Mouse (Mus musculus) heart, embryonic 10.5 days (tissue): ENCODE results near the gene Ptger3. TPM values are rescaled to one million over a fixed set of nuclear protein-coding genes. Genes with fewer than 3 reads are reported as not detected.

ENCODE experiments used
- DNase-seq: peaks from one replicate; pipeline ENCODE4 v3.0.0-alpha.2; 2017; ENCODE audit warnings: low spot score
- H3K27ac ChIP-seq: fragments of 300-500 bp; sonication (generic); 2 replicates; pipeline ENCODE4 v1.5.1; 2016; ENCODE audit warnings: mild to moderate bottlenecking
- H3K27me3 ChIP-seq: fragments of 300-500 bp; sonication (generic); 2 replicates; pipeline ENCODE4 v1.6.1; 2016; ENCODE audit warnings: mild to moderate bottlenecking; ENCODE audit not compliant: poor library complexity, insufficient read depth, severe bottlenecking
- H3K36me3 ChIP-seq: fragments of 300-500 bp; sonication (generic); 2 replicates; pipeline ENCODE4 v1.6.1; 2016; ENCODE audit warnings: mild to moderate bottlenecking, moderate library complexity
- H3K4me1 ChIP-seq: fragments of 300-500 bp; sonication (generic); 2 replicates; pipeline ENCODE4 v1.6.1; 2016; ENCODE audit warnings: mild to moderate bottlenecking
- H3K4me3 ChIP-seq: fragments of 300-500 bp; sonication (generic); 2 replicates; pipeline ENCODE4 v1.5.1; 2016; ENCODE audit warnings: mild to moderate bottlenecking, moderate library complexity
- H3K9me3 ChIP-seq: fragments of 300-500 bp; sonication (generic); 2 replicates; pipeline ENCODE4 v1.6.1; 2016; ENCODE audit warnings: mild to moderate bottlenecking, moderate library complexity
- WGBS: fragments of 180-500 bp; shearing (Covaris S2); methylation state at CpG from one replicate; pipeline ENCODE4 v1.1.7; 2016; 5-methylcytosine and 5-hydroxymethylcytosine counted together
- polyA plus RNA-seq: library from polyadenylated mRNA; unstranded; fragments of >200 nt; fragmentation: Nextera tagmentation; extraction: Ambion mirVana; gene quantifications from 2 replicates; pipeline ENCODE4 v1.2.1, GENCODE M21; 2016

Ptger3 gene
- polyA plus RNA-seq, 1 experiment from 2014 or later = 4.7 TPM

- H3K9me3 ChIP-seq = no peaks in the 10 kb centered on the region
- H3K27ac ChIP-seq = no peak overlapping the region
- no peaks in the 10 kb centered on the region for H3K36me3 ChIP-seq
- no peaks in the 10 kb centered on the region for H3K4me1 ChIP-seq
- no peaks in the 10 kb centered on the region for H3K27me3 ChIP-seq
- DNase-seq = no peak
- no peak overlapping the region for H3K4me3 ChIP-seq
Measured at GRCm38 (mm10) chr3:157616949-157617348, 50.3 kb downstream of the Ptger3 start.

- Histone ChIP-seq H3K4me3 (no peak overlapping the region), H3K9me3 (no peaks in the 10 kb centered on the region), H3K4me1 (no peaks in the 10 kb centered on the region), H3K27ac (no peak overlapping the region), H3K36me3 (no peaks in the 10 kb centered on the region), H3K27me3 (no peaks in the 10 kb centered on the region)
- no peak for DNase-seq
- 78% methylated on average over 3 of the region's 3 CpGs for WGBS
Measured at GRCm38 (mm10) chr3:157627407-157627806, 60.7 kb downstream of the Ptger3 start.

GRCm38 (mm10) chr3:157630671-157631070 lies 64.0 kb downstream of the Ptger3 start:
- Histone ChIP-seq H3K27me3 (no peaks in the 10 kb centered on the region), H3K4me1 (no peaks in the 10 kb centered on the region), H3K27ac (no peak overlapping the region), H3K4me3 (no peak overlapping the region), H3K9me3 (no peaks in the 10 kb centered on the region), H3K36me3 (no peaks in the 10 kb centered on the region)
- WGBS = 53% methylated on average over 5 of the region's 5 CpGs
- DNase-seq = no peak

GRCm38 (mm10) chr3:157631383-157631782 lies 64.7 kb downstream of the Ptger3 start:
- no peaks in the 10 kb centered on the region for H3K27me3 ChIP-seq
- H3K4me3 ChIP-seq = no peak overlapping the region
- no peak for DNase-seq
- no peaks in the 10 kb centered on the region for H3K4me1 ChIP-seq
- no peak overlapping the region for H3K27ac ChIP-seq
- no peaks in the 10 kb centered on the region for H3K9me3 ChIP-seq
- H3K36me3 ChIP-seq = no peaks in the 10 kb centered on the region
- WGBS = 33% methylated on average over 2 of the region's 2 CpGs

GRCm38 (mm10) chr3:157634431-157634830 lies 67.7 kb downstream of the Ptger3 start:
- Histone ChIP-seq H3K27ac (no peak overlapping the region), H3K4me1 (no peaks in the 10 kb centered on the region), H3K27me3 (no peaks in the 10 kb centered on the region), H3K36me3 (no peaks in the 10 kb centered on the region), H3K9me3 (no peaks in the 10 kb centered on the region), H3K4me3 (no peak overlapping the region)
- DNase-seq = no peak
- WGBS = 84% methylated on average over 3 of the region's 3 CpGs

GRCm38 (mm10) chr3:157635713-157636112 lies 69.0 kb downstream of the Ptger3 start:
- Histone ChIP-seq H3K27me3 (no peaks in the 10 kb centered on the region), H3K36me3 (no peaks in the 10 kb centered on the region), H3K4me3 (no peak overlapping the region), H3K4me1 (no peaks in the 10 kb centered on the region), H3K27ac (no peak overlapping the region), H3K9me3 (no peaks in the 10 kb centered on the region)
- DNase-seq = no peak
- WGBS = 63% methylated on average over 4 of the region's 4 CpGs

GRCm38 (mm10) chr3:157636887-157637286 lies 70.2 kb downstream of the Ptger3 start:
- DNase-seq = no peak
- Histone ChIP-seq H3K4me3 (no peak overlapping the region), H3K27me3 (no peaks in the 10 kb centered on the region), H3K27ac (no peak overlapping the region), H3K9me3 (no peaks in the 10 kb centered on the region), H3K4me1 (no peaks in the 10 kb centered on the region), H3K36me3 (no peaks in the 10 kb centered on the region)

- H3K9me3 ChIP-seq = no peaks in the 10 kb centered on the region
- no peaks in the 10 kb centered on the region for H3K27me3 ChIP-seq
- WGBS = 57% methylated on average over 2 of the region's 2 CpGs
- no peaks in the 10 kb centered on the region for H3K36me3 ChIP-seq
- no peak overlapping the region for H3K27ac ChIP-seq
- H3K4me3 ChIP-seq = no peak overlapping the region
- no peak for DNase-seq
- no peaks in the 10 kb centered on the region for H3K4me1 ChIP-seq
Measured at GRCm38 (mm10) chr3:157637341-157637740, 70.6 kb downstream of the Ptger3 start.

- 74% methylated on average over 4 of the region's 4 CpGs for WGBS
- no peak for DNase-seq
- H3K9me3 ChIP-seq = no peaks in the 10 kb centered on the region
- no peaks in the 10 kb centered on the region for H3K4me1 ChIP-seq
- no peak overlapping the region for H3K4me3 ChIP-seq
- no peak overlapping the region for H3K27ac ChIP-seq
- H3K36me3 ChIP-seq = no peaks in the 10 kb centered on the region
- H3K27me3 ChIP-seq = no peaks in the 10 kb centered on the region
Measured at GRCm38 (mm10) chr3:157641634-157642033, 74.9 kb downstream of the Ptger3 start.

GRCm38 (mm10) chr3:157661622-157662021 lies 94.9 kb downstream of the Ptger3 start:
- Histone ChIP-seq H3K4me1 (no peaks in the 10 kb centered on the region), H3K27me3 (no peaks in the 10 kb centered on the region), H3K9me3 (no peaks in the 10 kb centered on the region), H3K36me3 (no peaks in the 10 kb centered on the region), H3K27ac (no peak overlapping the region), H3K4me3 (no peak overlapping the region)
- WGBS = 82% methylated on average over 7 of the region's 7 CpGs
- no peak for DNase-seq

- no peaks in the 10 kb centered on the region for H3K9me3 ChIP-seq
- H3K4me3 ChIP-seq = no peak overlapping the region
- no peak overlapping the region for H3K27ac ChIP-seq
- no peak for DNase-seq
- H3K27me3 ChIP-seq = no peaks in the 10 kb centered on the region
- H3K36me3 ChIP-seq = no peaks in the 10 kb centered on the region
- no peaks in the 10 kb centered on the region for H3K4me1 ChIP-seq
Measured at GRCm38 (mm10) chr3:157664486-157665041, 97.9 kb downstream of the Ptger3 start.

- no peaks in the 10 kb centered on the region for H3K4me1 ChIP-seq
- H3K27ac ChIP-seq = no peak overlapping the region
- 70% methylated on average over 1 of the region's 1 CpGs for WGBS
- H3K27me3 ChIP-seq = no peaks in the 10 kb centered on the region
- DNase-seq = no peak
- H3K4me3 ChIP-seq = no peak overlapping the region
- no peaks in the 10 kb centered on the region for H3K36me3 ChIP-seq
- H3K9me3 ChIP-seq = no peaks in the 10 kb centered on the region
Measured at GRCm38 (mm10) chr3:157665471-157665870, 98.8 kb downstream of the Ptger3 start.

GRCm38 (mm10) chr3:157666142-157666541 lies 99.5 kb downstream of the Ptger3 start:
- DNase-seq = no peak
- H3K27me3 ChIP-seq = no peaks in the 10 kb centered on the region
- no peaks in the 10 kb centered on the region for H3K4me1 ChIP-seq
- H3K4me3 ChIP-seq = no peak overlapping the region
- 72% methylated on average over 2 of the region's 2 CpGs for WGBS
- H3K9me3 ChIP-seq = no peaks in the 10 kb centered on the region
- H3K27ac ChIP-seq = no peak overlapping the region
- no peaks in the 10 kb centered on the region for H3K36me3 ChIP-seq

- DNase-seq = no peak
- Histone ChIP-seq H3K27ac (no peak overlapping the region), H3K27me3 (no peaks in the 10 kb centered on the region)
Measured at GRCm38 (mm10) chr3:157686105-157686504, 119.4 kb downstream of the Ptger3 start.

More at GRCm38 (mm10) chr3:157686105-157686504, 119.4 kb downstream of the Ptger3 start:
- Histone ChIP-seq H3K4me3 (no peak overlapping the region), H3K4me1 (no peaks in the 10 kb centered on the region), H3K36me3 (no peaks in the 10 kb centered on the region), H3K9me3 (no peaks in the 10 kb centered on the region)
- WGBS = 75% methylated on average over 3 of the region's 3 CpGs
